Mouse (Mus musculus): ENCODE results near the gene Hk2. TPM values are rescaled to one million over a fixed set of nuclear protein-coding genes. Genes with fewer than 3 reads are reported as not detected.

Gene Hk2
- polyA plus RNA-seq, 2 experiments = 3.2 to 5.6 TPM

DNA sequence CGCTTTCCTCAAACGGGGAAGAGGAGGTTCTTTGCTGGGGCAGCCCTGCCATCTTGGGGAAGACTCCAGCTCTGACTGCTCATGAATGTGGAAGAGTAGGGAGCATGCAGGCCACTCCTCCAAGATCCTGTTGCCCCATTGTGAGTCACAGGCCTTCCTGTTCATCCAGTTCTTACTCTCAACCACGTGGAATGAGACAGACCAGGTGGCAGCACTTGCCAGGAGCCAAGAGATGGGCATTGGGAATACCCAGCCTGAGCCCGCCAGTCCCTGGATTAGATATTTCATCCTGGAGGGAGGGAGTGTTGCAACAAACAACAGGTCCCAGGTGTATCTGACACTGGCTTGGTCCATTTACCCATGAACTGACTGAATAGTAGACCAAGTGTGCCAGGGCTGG lies 7.6 kb downstream of the Hk2 start:
- no peak overlapping the region for H3K4me3 ChIP-seq (ENCODE audit: insufficient read depth in 1 of 2, low read depth in 2 of 2, low read length in 2 of 2)
- 54% methylated on average over 4 of the region's 4 CpGs for WGBS (ENCODE audit: insufficient replicate concordance)
- ATAC-seq (ENCODE audit: insufficient read depth) (no peak), DNase-seq (ENCODE audit: low read depth in 3 of 3, low spot score in 3 of 3) (no peak)
- H3K4me1 ChIP-seq (replicated peaks; ENCODE audit: control insufficient read depth in 2 of 2, insufficient read depth in 2 of 2, low read length in 1 of 2) = peaks cover 20 to 55% of the 10 kb centered on the region in 2 experiments
- no peak for TF ChIP-seq EP300 (IDR thresholded peaks at IDR 0.05; ENCODE audit: low read depth)
- no peak for TF ChIP-seq CTCF (IDR thresholded peaks at IDR 0.05; ENCODE audit: low read depth)
- H3K4me2 ChIP-seq (ENCODE audit: low read depth) = no peak overlapping the region
- H3K27ac ChIP-seq = no peak overlapping the region
- no peaks in the 10 kb centered on the region for H3K27me3 ChIP-seq (ENCODE audit: control insufficient read depth, insufficient read depth, low read length)
- H3K9ac ChIP-seq (replicated peaks) = no peak overlapping the region
- H3K9me3 ChIP-seq (ENCODE audit: control insufficient read depth, low read length) = no peaks in the 10 kb centered on the region
- H3K36me3 ChIP-seq (replicated peaks; ENCODE audit: control insufficient read depth, insufficient read depth, low read depth) = no peaks in the 10 kb centered on the region

DNA sequence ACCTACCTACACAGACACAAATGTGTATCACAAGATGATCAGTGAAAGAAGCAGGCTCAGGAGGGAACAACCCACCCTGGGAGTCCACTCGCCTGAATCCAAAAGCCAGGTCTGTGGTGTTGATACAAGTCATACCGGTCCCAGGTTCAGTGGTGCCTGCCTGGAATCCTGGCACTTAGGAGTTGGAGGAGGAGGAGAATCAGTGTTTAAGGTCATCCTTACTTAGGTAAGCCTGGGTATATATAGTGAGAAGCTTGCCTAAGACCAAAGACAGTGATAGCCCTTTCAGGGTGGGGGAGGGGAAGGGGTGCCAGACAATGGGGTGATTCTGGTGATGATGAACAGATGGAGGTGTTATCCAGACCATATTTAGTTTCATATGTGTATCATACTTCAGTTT lies 9.0 kb downstream of the Hk2 start:
- Histone ChIP-seq H3K4me3 (ENCODE audit: insufficient read depth in 1 of 2, low read depth in 2 of 2, low read length in 2 of 2) (no peak overlapping the region), H3K9me3 (ENCODE audit: control insufficient read depth, low read length) (no peaks in the 10 kb centered on the region), H3K36me3 (replicated peaks; ENCODE audit: control insufficient read depth, insufficient read depth, low read depth) (no peaks in the 10 kb centered on the region), H3K4me2 (ENCODE audit: low read depth) (no peak overlapping the region), H3K9ac (replicated peaks) (no peak overlapping the region), H3K27ac (no peak overlapping the region), H3K4me1 (replicated peaks; ENCODE audit: control insufficient read depth in 2 of 2, insufficient read depth in 2 of 2, low read length in 1 of 2) (peaks cover 20 to 52% of the 10 kb centered on the region in 2 experiments), H3K27me3 (ENCODE audit: control insufficient read depth, insufficient read depth, low read length) (no peaks in the 10 kb centered on the region)
- WGBS (ENCODE audit: insufficient replicate concordance) = 66% methylated on average over 2 of the region's 2 CpGs
- TF ChIP-seq CTCF (IDR thresholded peaks at IDR 0.05; ENCODE audit: low read depth) = no peak
- TF ChIP-seq EP300 (IDR thresholded peaks at IDR 0.05; ENCODE audit: low read depth) = no peak
- DNase-seq (ENCODE audit: low read depth in 3 of 3, low spot score in 3 of 3) = no peak
- ATAC-seq (ENCODE audit: insufficient read depth) = no peak

DNA sequence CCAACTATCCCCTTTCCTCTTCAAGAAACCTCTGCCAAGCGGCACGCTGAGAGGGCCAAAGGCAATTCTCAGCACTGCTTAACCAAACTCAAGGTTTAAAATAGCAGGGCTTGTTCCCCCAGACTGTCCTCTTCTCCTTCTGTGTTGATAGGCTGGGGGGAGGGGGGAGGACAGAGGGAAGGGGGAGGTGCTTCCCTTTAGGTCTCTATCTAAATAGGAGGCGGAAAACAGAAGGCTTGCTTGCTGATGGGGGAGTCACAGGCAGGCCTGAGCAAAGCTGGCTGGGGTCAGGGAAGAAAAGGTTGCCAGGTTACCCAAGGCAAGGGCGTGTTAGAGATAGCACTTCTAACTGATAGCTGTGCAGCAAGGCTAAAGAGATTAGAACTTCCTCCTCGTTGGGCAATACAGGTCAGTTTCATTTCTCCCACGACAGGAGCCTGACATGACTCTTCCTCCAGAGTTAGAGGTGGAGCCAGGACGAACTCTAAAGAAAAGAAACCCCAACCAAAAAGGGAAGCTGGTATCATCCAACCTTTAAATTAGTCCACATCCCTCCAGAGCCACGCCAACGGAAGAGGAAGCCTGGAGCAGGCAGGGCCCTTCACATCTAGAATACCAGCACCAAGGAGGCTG lies 10.3 kb downstream of the Hk2 start:
- Histone ChIP-seq H3K9ac (replicated peaks) (no peak overlapping the region; the same call in 1 of the 2 replicates), H3K27me3 (ENCODE audit: control insufficient read depth, insufficient read depth, low read length) (no peaks in the 10 kb centered on the region), H3K4me3 (ENCODE audit: insufficient read depth in 1 of 2, low read depth in 2 of 2, low read length in 2 of 2) (peak overlapping the region in 1 of 2 experiments; percentile 1; a peak in 1 of 4 replicates), H3K4me1 (replicated peaks; ENCODE audit: control insufficient read depth in 2 of 2, insufficient read depth in 2 of 2, low read length in 1 of 2) (peaks cover 20 to 52% of the 10 kb centered on the region in 2 experiments), H3K27ac (no peak overlapping the region), H3K4me2 (ENCODE audit: low read depth) (peak overlapping the region; percentile 52), H3K9me3 (ENCODE audit: control insufficient read depth, low read length) (no peaks in the 10 kb centered on the region), H3K36me3 (replicated peaks; ENCODE audit: control insufficient read depth, insufficient read depth, low read depth) (no peaks in the 10 kb centered on the region)
- DNase-seq (ENCODE audit: low read depth in 3 of 3, low spot score in 3 of 3) = peak; percentile 31 to 55 (median 43)
- peak; percentile 78 for ATAC-seq (ENCODE audit: insufficient read depth)
- 1% methylated on average over 9 of the region's 9 CpGs for WGBS (ENCODE audit: insufficient replicate concordance)
- TF ChIP-seq EP300 (IDR thresholded peaks at IDR 0.05; ENCODE audit: low read depth) = peak; percentile 54; the same call in 1 of the 2 replicates
- no peak for TF ChIP-seq CTCF (IDR thresholded peaks at IDR 0.05; ENCODE audit: low read depth)

DNA sequence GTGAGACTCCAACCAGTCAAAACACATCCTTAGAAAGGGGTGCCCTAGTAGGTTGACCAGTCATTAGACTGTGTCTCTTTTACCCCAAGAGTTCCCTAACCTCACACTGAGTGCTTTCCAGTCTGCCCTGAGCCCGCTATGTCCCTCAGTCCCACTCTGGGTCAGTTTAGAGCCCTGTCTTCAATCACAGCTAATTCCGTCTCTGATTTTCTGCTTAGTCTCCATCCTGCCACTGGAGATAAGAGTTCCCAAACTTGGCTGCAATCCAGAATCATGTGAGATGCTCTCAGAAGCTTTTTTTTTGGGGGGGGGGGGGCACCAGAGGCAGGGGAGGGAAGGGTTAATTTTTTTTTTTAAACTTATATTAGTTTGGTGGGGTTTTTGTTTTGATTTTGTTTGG lies 11.5 kb downstream of the Hk2 start:
- Histone ChIP-seq H3K9me3 (ENCODE audit: control insufficient read depth, low read length) (no peaks in the 10 kb centered on the region), H3K36me3 (replicated peaks; ENCODE audit: control insufficient read depth, insufficient read depth, low read depth) (no peaks in the 10 kb centered on the region), H3K4me1 (replicated peaks; ENCODE audit: control insufficient read depth in 2 of 2, insufficient read depth in 2 of 2, low read length in 1 of 2) (peaks cover 20 to 52% of the 10 kb centered on the region in 2 experiments), H3K27ac (no peak overlapping the region), H3K4me2 (ENCODE audit: low read depth) (no peak overlapping the region), H3K4me3 (ENCODE audit: insufficient read depth in 1 of 2, low read depth in 2 of 2, low read length in 2 of 2) (no peak overlapping the region), H3K27me3 (ENCODE audit: control insufficient read depth, insufficient read depth, low read length) (no peaks in the 10 kb centered on the region), H3K9ac (replicated peaks) (no peak overlapping the region)
- TF ChIP-seq EP300 (IDR thresholded peaks at IDR 0.05; ENCODE audit: low read depth) (no peak), CTCF (IDR thresholded peaks at IDR 0.05; ENCODE audit: low read depth) (no peak)
- 67% methylated on average over 2 of the region's 2 CpGs for WGBS (ENCODE audit: insufficient replicate concordance)
- DNase-seq (ENCODE audit: low read depth in 3 of 3, low spot score in 3 of 3) (no peak), ATAC-seq (ENCODE audit: insufficient read depth) (no peak)

GRCm38 (mm10) chr6:82760749-82761357 lies 13.4 kb downstream of the Hk2 start:
- DNase-seq (ENCODE audit: low read depth in 3 of 3, low spot score in 3 of 3) (no peak), ATAC-seq (ENCODE audit: insufficient read depth) (no peak)
- Histone ChIP-seq H3K27ac (no peak overlapping the region), H3K36me3 (replicated peaks; ENCODE audit: control insufficient read depth, insufficient read depth, low read depth) (no peaks in the 10 kb centered on the region), H3K4me3 (ENCODE audit: insufficient read depth in 1 of 2, low read depth in 2 of 2, low read length in 2 of 2) (no peak overlapping the region), H3K9me3 (ENCODE audit: control insufficient read depth, low read length) (no peaks in the 10 kb centered on the region), H3K4me2 (ENCODE audit: low read depth) (no peak overlapping the region), H3K4me1 (replicated peaks; ENCODE audit: control insufficient read depth in 2 of 2, insufficient read depth in 2 of 2, low read length in 1 of 2) (peaks cover 20 to 56% of the 10 kb centered on the region in 2 experiments), H3K27me3 (ENCODE audit: control insufficient read depth, insufficient read depth, low read length) (no peaks in the 10 kb centered on the region), H3K9ac (replicated peaks) (no peak overlapping the region)
- TF ChIP-seq EP300 (IDR thresholded peaks at IDR 0.05; ENCODE audit: low read depth) (no peak), CTCF (IDR thresholded peaks at IDR 0.05; ENCODE audit: low read depth) (no peak)
- 49% methylated on average over 3 of the region's 3 CpGs for WGBS (ENCODE audit: insufficient replicate concordance)
